Mouse (Mus musculus): ENCODE measurements around the gene Ccdc57.

DNA sequence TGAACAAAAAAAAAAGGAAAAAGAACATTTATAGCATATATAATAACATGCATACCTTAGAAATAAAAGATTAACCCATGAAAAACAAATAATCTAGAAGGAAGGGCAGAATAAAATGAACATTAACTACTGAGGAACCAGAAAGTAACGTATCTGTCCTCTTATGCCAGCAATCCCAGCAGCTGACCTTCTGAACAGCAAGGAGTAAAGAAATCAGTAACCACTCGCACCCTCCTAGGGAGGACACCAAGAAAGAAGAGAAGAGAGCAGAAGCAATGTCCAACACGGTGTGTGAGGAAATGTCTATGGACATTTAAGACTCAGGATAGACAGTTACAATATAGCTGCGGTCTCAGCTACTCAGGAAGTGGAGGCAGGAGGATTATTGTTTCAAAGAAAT, 49.7 kb downstream of the Ccdc57 start:
- no peak for TF ChIP-seq POLR2A (IDR thresholded peaks at IDR 0.05; ENCODE audit: control insufficient read depth, low read depth, low read length)
- TF ChIP-seq CTCF (IDR thresholded peaks at IDR 0.05; ENCODE audit: control insufficient read depth, insufficient read depth, insufficient replicate concordance, low read depth, low read length), result no peak
